Mouse (Mus musculus): ENCODE measurements at regions not wholly inside any gene's neighbourhood (a gene's known extent, or its start where the extent isn't known, plus 50 kb on each side); places are given as distances from the start of the nearest gene placed in this dataset.

DNA sequence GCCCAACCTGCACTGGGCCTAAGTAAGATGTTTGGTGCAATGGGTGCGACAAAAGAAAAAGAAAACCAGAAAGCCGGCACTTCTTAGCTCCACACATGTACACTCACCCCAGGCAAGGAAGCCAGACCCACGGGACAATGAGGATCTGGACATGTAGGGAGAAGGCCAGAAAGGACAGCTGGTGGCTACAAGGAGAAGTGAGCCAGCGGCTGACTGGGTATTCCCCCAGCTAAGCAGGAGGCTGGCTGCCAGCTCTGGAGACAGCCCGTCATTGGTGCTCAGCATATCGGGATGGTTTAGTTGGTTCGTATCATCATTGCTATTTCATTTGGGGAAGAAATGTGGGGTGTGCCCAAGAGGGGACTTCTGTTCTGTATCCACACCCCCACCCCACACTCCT, 481.7 kb downstream of the Zfp536 start:
- no peak for TF ChIP-seq CTCF (IDR thresholded peaks at IDR 0.05; ENCODE audit: low read depth, low read length)
- TF ChIP-seq GATA1 (IDR thresholded peaks at IDR 0.05; ENCODE audit: borderline replicate concordance, low read length), result no peak
- TF ChIP-seq TAL1 (conservative IDR thresholded peaks at IDR 0.05; ENCODE audit: low read depth, low read length), result no peak
